Mouse (Mus musculus) inflammation-experienced regulatory T-cells (primary cell): ENCODE results near the gene Fndc1. TPM values are rescaled to one million over a fixed set of nuclear protein-coding genes. Genes with fewer than 3 reads are reported as not detected.

ENCODE experiments used
- polyA plus RNA-seq, 2 experiments: library from polyadenylated mRNA; unstranded; fragments of 100-300 nt; shearing (Covaris generic); gene quantifications; one replicate each; pipeline ENCODE4 v1.2.1; 2017

The Fndc1 gene
- under 1 TPM; 0.10 to 0.69 TPM for polyA plus RNA-seq

DNA sequence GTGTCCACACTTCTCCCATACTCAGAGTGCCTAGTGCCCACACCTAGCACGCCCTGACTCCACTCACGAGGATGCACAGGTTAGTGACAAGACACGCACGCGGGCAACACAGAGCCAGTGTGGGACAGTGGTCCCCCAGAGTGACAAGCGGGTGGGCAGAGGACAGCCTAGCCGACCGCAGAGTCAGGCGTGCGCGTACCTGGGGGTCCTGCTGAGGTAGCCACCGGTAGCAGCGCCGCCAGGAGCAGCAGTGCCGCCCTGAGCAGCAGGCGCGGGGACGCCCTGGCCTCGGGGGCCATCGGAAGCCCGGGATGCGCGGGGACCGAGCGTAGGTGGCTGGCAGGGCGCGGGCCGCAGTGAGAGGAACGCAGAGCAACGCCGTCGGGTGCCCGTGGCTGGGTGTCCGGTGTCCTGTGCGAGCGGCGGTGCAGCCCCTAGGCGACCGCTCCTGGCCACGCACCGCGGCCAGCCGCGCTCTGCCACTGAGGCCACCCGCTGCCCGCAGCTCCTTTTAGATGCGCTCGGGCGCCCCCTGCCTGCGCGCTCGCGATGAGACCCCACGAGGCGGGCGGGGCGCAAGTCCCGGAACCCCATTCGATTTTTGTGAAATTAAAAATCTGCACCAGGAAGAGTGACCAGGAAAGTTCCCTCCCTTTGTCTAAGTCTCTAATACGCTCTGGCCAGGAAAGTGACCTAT lies at the start of gene Fndc1:
Fndc1 (minus strand) TSS at position 484 of the 697 bp plus-strand sequence.

Other genes starting within 250 kb of the Fndc1 start
- 100 to 1,000 TPM; 109 to 117 TPM for gene Tagap, start 98.7 kb upstream of the Fndc1 start, polyA plus RNA-seq
- gene Rsph3a, start 118.3 kb upstream of the Fndc1 start, polyA plus RNA-seq: 10 to 100 TPM; 27.5 to 34.5 TPM